Mouse (Mus musculus) CD4-positive naive resting alpha-beta T cell, adult 76 days (primary cell): Measurements from ENCODE around the gene Disc1. TPM values are rescaled to one million over a fixed set of nuclear protein-coding genes. Genes with fewer than 3 reads are reported as not detected.

ENCODE experiments used
- total RNA-seq: library from RNA; stranded (reverse); gene quantifications from one replicate; pipeline ENCODE4 v1.2.4, GENCODE M21; 2023

Disc1 gene
- 2.6 TPM for total RNA-seq

DNA sequence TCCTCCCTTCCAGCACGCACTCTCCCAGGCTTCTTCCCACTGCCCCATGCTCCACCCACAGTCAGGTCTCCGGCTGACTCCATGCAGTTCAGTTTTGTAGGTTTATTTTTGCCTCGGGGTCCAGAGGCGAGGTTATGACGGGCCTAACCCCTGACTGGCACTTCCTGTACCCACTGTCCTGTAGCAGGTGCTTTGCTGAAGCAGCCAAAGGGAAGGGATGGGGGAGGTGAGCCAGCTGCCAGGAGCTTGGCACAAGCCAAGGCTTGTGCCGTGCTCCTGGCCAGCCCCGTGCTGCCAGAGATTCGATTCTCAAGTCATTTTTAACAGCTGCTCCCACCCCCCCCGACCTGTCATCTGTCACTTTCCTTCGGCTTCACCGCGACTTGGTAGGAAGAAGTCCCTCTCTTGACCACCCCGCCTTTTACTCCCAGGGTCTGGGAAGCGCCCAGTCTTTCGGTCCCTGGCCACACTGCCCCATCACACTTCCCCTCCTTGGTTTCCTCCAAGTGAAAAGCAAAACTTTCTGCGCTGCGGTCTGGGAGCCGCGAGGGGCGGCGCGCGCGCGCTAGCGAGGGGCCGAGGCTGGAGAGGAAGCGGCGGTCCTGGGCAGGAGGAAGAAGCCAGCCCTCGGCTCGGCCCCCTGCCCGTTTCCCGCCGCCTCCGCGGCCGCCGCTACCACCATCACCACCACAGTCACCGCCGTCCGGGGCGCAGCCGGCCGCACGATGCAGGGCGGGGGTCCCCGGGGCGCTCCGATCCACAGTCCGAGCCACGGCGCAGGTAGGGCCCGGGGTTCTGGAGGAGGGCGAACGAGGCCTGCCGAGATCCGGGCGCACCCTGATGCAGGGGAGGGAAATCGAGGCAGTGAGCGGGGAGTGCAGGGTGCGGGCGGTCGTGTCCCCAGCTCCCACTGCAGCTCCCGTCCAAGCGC is at the start of gene Disc1:
Disc1 (plus strand) TSS at position 691 of the 931 bp plus-strand sequence.

GRCm38 (mm10) chr8:125012695-125013627 is 41.0 kb upstream of the Disc1 start, which contains the start of gene Tsnax:
Gene Tsnax (plus strand): TSS chr8:125012997.

Other genes with a start within 250 kb of the Disc1 start
- 58.9 TPM for gene Gnpat, start 191.2 kb upstream of the Disc1 start, total RNA-seq
- 27.8 TPM for gene 2810004N23Rik, start 191.1 kb upstream of the Disc1 start, total RNA-seq
- 8.2 TPM for gene Exoc8, start 156.5 kb upstream of the Disc1 start, total RNA-seq
- 32.7 TPM for gene Sprtn, start 156.3 kb upstream of the Disc1 start, total RNA-seq
- gene Egln1, start 104.9 kb upstream of the Disc1 start, total RNA-seq = 33.9 TPM
- gene Tsnax, start 41.2 kb upstream of the Disc1 start, total RNA-seq = 45.2 TPM